Mouse (Mus musculus) brain, embryonic 14.5 days (tissue): ENCODE measurements at regions not wholly inside any gene's neighbourhood (a gene's known extent, or its start where the extent isn't known, plus 50 kb on each side); places are given as distances from the start of the nearest gene placed in this dataset.

Experiments
- DNase-seq: peaks from one replicate; pipeline ENCODE4 v3.0.0-alpha.2; 2011; ENCODE audit warnings: low read depth
- CTCF ChIP-seq: fragments of 200-500 bp; IDR thresholded peaks from 2 replicates; pipeline ENCODE4 v1.5.1; 2012; ENCODE audit warnings: inconsistent platforms, mild to moderate bottlenecking, moderate library complexity, borderline replicate concordance; ENCODE audit not compliant: insufficient read depth, insufficient read length; ENCODE audit errors: extremely low read depth
- POLR2A ChIP-seq: fragments of 200-500 bp; IDR thresholded peaks from 2 replicates; pipeline ENCODE4 v1.6.1; 2012; ENCODE audit warnings: mild to moderate bottlenecking, inconsistent platforms, borderline replicate concordance; ENCODE audit not compliant: poor library complexity, insufficient read depth, insufficient read length, severe bottlenecking; ENCODE audit errors: extremely low read depth

DNA sequence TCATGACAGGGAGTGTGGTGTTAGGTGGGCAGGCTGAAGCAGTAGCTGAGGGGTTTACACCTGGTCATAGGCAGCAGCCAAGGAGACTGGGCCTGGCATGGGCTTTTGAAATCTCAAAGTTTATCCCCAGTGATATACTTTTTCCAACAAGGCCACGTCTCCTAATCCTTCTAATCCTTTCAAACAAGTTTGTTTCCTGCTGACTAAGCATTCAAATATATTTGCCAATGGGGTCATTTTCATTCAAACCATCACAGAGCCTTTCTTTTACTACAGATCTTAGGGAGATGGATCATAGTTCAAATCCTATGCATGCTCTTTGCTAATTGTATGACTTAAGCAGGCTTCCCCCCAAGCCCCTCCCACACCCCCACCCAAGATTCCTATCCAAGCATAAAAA lies 93.0 kb upstream of the Eef1e1 start:
- DNase-seq: no peak
- no peak for TF ChIP-seq POLR2A
- TF ChIP-seq CTCF: no peak

DNA sequence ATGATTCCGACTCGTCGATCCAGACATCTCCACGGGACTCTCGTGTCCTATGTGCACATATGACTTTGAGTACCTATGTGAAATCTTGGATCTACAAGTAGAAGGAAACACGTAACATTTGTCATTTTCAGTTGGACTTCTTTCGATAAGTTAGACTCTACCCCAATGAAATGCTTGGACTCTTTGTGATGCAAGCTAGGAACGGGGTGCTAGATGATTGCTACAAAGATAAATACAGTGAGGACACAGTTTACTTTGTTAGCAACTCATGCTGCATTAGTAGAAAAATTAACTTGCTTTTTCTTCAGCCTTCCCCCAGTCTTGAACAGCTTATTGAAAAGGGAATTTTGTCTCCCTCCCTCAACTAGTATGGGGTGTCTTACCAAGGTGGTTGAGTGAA lies 81.2 kb upstream of the Eef1e1 start:
- no peak for TF ChIP-seq POLR2A
- TF ChIP-seq CTCF: no peak
- DNase-seq: no peak

DNA sequence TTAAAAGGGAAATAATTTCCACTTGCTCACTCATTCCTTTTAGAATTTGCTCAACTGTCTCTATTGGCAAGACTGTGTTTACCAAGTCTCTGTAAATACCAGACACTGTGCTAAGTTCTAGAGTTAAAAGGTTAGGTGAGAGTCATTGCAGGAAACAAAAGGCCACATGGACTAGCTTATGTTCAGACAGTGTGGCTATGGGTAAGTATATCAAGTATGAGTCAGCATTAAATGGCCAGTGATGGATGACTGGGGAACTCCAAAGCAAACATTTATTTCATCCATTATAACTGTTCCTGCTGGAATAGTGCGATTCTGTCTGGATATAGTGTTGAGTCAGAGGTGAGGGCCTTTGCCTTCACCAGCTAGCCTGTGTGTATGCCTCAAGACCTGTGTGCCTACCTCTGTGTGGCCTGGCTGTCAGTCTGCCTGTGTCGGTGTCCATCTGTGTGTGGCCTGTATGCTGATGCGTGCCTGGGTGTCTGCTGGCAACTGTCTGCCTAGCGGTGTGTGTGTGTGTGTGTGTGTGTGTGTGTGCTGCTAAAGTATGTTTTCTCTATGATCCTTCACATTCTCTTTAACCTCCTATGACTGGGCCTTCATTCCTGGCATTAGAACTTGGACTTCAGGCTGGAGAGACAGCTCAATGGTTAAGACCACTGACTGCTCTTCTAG lies 77.6 kb upstream of the Eef1e1 start:
- TF ChIP-seq POLR2A: no peak
- TF ChIP-seq CTCF: no peak
- DNase-seq: no peak

DNA sequence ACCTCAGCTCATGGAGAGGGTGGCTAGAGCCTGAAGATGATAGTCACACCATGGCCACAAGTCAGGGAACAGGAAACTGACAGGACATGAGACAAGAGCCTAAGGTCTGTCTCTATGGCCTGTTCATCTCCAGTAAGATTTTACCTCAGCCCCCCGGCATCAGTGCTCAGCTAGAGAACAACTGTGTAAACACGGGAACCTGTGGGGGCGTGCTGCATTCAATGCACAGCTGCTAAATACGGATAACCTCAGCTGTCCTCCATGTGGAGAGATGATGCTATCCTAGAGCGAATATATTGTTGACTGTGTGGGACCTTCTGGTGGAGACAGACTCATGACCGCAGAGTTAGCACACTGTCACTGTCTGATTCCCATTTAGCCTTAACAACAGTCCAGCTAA lies 76.4 kb upstream of the Eef1e1 start:
- TF ChIP-seq CTCF (no peak), POLR2A (no peak)
- no peak for DNase-seq

DNA sequence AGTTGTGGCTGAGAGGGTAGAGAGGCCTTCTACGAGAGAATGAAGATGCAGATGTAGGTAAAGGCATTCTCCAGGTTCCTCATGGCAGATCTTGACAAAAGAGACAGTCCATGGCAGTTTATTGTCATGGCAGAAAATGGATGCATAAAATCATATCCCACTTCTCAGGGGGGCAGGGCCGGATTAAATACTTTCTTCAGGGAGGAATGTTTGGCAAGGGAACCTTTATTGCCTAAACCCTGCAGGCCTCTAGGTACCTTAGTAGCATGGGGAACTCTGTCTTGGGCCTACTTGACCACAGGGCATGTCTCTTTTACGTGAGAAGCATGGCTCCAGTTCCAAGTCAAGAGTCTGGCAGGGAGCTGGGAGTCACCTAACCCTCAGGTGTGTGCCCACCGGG lies 74.4 kb upstream of the Eef1e1 start:
- no peak for DNase-seq
- TF ChIP-seq POLR2A (no peak), CTCF (no peak)

DNA sequence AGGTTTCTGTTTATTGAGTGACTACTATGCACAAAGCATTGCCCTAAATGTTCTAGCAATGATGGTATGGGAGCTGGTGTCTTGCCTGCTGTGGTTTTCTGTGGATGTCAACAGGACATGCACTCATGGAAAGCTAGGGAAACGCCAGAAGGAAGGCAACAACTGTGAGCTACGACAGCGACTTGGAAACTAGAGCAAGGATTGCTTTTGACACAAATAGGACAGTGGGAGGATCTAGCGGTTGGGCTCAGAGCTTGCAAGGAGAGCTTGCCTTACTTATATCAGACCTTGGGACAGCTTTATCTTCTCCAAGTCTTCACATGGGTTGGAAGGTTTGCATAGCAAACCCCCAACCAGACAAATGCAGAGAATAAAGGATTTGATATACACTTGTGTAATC lies 66.6 kb upstream of the Eef1e1 start:
- TF ChIP-seq POLR2A (no peak), CTCF (no peak)
- DNase-seq: no peak

DNA sequence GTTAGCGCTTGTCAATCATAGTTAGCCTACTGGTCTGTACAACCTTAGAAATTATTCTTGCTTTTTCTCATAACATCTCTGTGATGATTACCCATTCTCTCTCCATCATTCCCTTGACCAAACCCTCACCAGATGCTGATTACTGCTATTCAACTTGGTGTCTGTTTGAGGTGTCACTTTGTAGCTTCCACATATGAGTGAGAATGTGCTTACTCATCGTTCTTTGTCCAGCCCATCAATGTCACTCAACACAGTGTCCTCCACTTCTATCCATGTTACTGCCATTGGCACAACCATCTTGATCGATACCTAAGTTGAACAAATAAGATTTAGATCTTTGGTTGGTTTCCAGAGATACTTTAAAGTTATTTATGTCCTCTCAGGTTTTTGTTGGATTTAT lies 62.3 kb upstream of the Eef1e1 start:
- TF ChIP-seq POLR2A (no peak), CTCF (no peak)

DNA sequence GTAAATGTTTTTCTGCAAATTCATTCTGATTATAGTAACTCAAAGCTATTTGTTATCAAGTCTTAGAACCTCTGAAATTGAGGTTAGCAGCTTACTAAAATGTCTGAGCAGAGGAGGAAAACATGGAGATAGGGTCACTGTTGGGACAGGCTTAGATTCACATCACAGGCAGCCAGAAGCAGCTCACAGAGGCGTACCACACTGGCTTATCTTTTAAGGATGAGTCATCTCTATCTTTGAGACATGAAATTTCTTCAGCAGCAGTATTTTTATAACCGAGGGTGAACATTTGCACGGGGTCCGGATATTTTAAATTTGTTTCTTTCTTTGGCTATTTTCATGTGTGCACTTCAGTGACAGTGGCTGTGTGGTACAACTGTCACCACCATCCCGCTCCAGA lies 56.0 kb upstream of the Eef1e1 start:
- DNase-seq: no peak
- no peak for TF ChIP-seq CTCF
- TF ChIP-seq POLR2A: no peak

More for the DNA sequence above, 62.3 kb upstream of the Eef1e1 start:
- DNase-seq: no peak
